ENCODE assay signal across 20 mouse cellular contexts in the genomic region with DNA sequence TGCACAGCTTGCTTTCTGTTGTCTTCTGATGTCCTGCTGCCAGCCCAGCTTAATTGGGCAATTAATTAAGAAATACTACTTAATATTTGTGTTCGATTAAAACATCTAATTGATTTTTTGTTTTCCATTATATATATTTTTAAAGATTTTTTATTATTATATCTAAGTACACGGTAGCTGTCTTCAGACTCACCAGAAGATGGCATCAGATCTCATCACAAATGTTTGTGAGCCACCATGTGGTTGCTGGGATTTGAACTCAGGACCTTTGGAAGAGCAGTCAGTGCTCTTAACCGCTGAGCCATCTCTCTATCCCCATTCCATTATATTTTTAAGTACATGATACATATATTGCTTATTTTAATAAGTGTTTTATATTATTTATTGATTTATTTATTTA.
"Had no signal": no experiment of that assay in that cellular context is flagged by ENCODE, and none has a peak within 500 bp of the region (broad histone marks: within the 10 kb centered on the region; RNA-seq: fewer than 3 reads in every experiment).

No protein-coding gene starts in this region.

- H3K27ac ChIP-seq: left cerebral cortex, adult 2 months; liver, embryonic 14.5 days; lung, embryonic 15.5 days; midbrain, embryonic 10.5 days; midbrain, embryonic 13.5 days; neural tube, embryonic 13.5 days had no signal

- ATAC-seq: midbrain, embryonic 13.5 days had no signal

- H3K4me3 ChIP-seq: left cerebral cortex, adult 2 months; lung, embryonic 15.5 days; megakaryocyte, embryonic 14.5 days; midbrain, embryonic 10.5 days; midbrain, embryonic 13.5 days; myocyte; neural tube, embryonic 13.5 days had no signal

- H3K4me1 ChIP-seq: lung, embryonic 15.5 days; midbrain, embryonic 10.5 days; midbrain, embryonic 13.5 days; neural tube, embryonic 13.5 days had no signal

- H3K9me3 ChIP-seq: lung, embryonic 15.5 days; midbrain, embryonic 10.5 days; midbrain, embryonic 13.5 days; neural tube, embryonic 13.5 days had no signal

- H3K36me3 ChIP-seq: lung, embryonic 15.5 days; midbrain, embryonic 10.5 days; midbrain, embryonic 13.5 days; neural tube, embryonic 13.5 days had no signal

- DNase-seq: kidney, adult 2 months; kidney, postnatal 14 days; kidney, postnatal 4 days; layer of hippocampus, adult 9-11 months; lung, adult 18-20 months; lung, postnatal 10 days; lung, postnatal 36 days; retina, postnatal 1 day; right cerebral cortex, postnatal 25 days; spleen, adult 18-20 months; thymus, adult 18-20 months; thymus, postnatal 36 days had no signal

- H3K4me2 ChIP-seq: lung, embryonic 15.5 days; midbrain, embryonic 13.5 days; neural tube, embryonic 13.5 days had no signal

- H3K27me3 ChIP-seq: lung, embryonic 15.5 days; megakaryocyte, embryonic 14.5 days; midbrain, embryonic 13.5 days; neural tube, embryonic 13.5 days had no signal

- H3K9ac ChIP-seq: liver, embryonic 14.5 days; lung, embryonic 15.5 days; midbrain, embryonic 13.5 days; neural tube, embryonic 13.5 days had no signal
